Mouse (Mus musculus) brain, embryonic 14.5 days (tissue): Measurements from ENCODE around the gene Zbtb9.

Experiments used
- CTCF ChIP-seq: fragments of 200-500 bp; IDR thresholded peaks from 2 replicates; pipeline ENCODE4 v1.5.1; 2012; ENCODE audit warnings: inconsistent platforms, mild to moderate bottlenecking, moderate library complexity, borderline replicate concordance; ENCODE audit not compliant: insufficient read depth, insufficient read length; ENCODE audit errors: extremely low read depth
- POLR2A ChIP-seq: fragments of 200-500 bp; IDR thresholded peaks from 2 replicates; pipeline ENCODE4 v1.6.1; 2012; ENCODE audit warnings: mild to moderate bottlenecking, inconsistent platforms, borderline replicate concordance; ENCODE audit not compliant: poor library complexity, insufficient read depth, insufficient read length, severe bottlenecking; ENCODE audit errors: extremely low read depth

DNA sequence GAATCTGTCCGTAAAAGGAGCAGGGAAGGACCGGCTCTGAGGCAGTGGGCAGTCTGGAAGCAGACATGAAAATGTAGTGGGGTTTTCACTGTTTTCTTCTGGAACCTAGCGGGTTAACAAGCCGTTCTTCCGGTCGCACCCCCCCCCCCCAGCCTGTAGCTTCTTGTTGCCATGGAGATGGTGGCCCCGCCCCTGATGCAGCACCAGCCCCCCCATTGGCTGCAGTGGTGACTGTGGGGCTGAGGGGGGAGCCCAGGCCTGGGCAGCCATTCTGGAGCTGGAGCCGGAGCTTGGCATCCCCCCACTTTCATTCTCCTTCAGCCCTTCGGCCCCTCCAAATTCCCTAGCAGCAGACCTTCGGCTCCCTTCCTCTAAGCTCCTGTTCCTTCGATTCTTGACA, 21.6 kb upstream of the Zbtb9 start:
- TF ChIP-seq CTCF: no peak
- TF ChIP-seq POLR2A: no peak
